Mouse (Mus musculus) urinary bladder, adult 18-20 months (tissue): ENCODE results near the gene Tnfrsf14.

Experiments
- DNase-seq, 2 experiments: peaks; one replicate each; pipeline ENCODE4 v3.0.0; 2022; ENCODE audit warnings: low spot score in 2 of 2, mixed read lengths in 2 of 2

The Tnfrsf14 gene

GRCm38 (mm10) chr4:154948940-154949588 lies 20.7 kb upstream of the Tnfrsf14 start:
- DNase-seq = no peak

GRCm38 (mm10) chr4:154948066-154948939 lies 19.9 kb upstream of the Tnfrsf14 start:
- DNase-seq = no peak

GRCm38 (mm10) chr4:154946319-154946718 lies 18.0 kb upstream of the Tnfrsf14 start:
- DNase-seq = peak; percentile 40 to 58

- DNase-seq = peak; percentile 43 to 67
These were observed 15.8 kb upstream of the Tnfrsf14 start for GRCm38 (mm10) chr4:154944121-154944590.

GRCm38 (mm10) chr4:154943323-154944039 lies 15.1 kb upstream of the Tnfrsf14 start:
- DNase-seq = no peak

- no peak for DNase-seq
These were observed 14.4 kb upstream of the Tnfrsf14 start for GRCm38 (mm10) chr4:154942632-154943322.

- no peak for DNase-seq
These were observed 13.5 kb upstream of the Tnfrsf14 start for GRCm38 (mm10) chr4:154941831-154942230.

- DNase-seq = no peak
These were observed 11.8 kb upstream of the Tnfrsf14 start for GRCm38 (mm10) chr4:154940156-154940555.

GRCm38 (mm10) chr4:154937746-154938145 lies 9.4 kb upstream of the Tnfrsf14 start:
- DNase-seq = no peak

GRCm38 (mm10) chr4:154936542-154937255 lies 8.3 kb upstream of the Tnfrsf14 start:
- DNase-seq = no peak

- DNase-seq = no peak
These were observed 7.4 kb upstream of the Tnfrsf14 start for GRCm38 (mm10) chr4:154935788-154936187.

- no peak for DNase-seq
These were observed 6.4 kb upstream of the Tnfrsf14 start for GRCm38 (mm10) chr4:154934800-154935199.

GRCm38 (mm10) chr4:154933306-154933907 lies 5.0 kb upstream of the Tnfrsf14 start:
- no peak for DNase-seq

- DNase-seq = peak in 1 of 2 experiments; percentile 27
These were observed 811 bp upstream of the Tnfrsf14 start for GRCm38 (mm10) chr4:154929088-154929660.

- DNase-seq = peak in 1 of 2 experiments; percentile 47
These were observed 445 bp downstream of the Tnfrsf14 start for GRCm38 (mm10) chr4:154927899-154928337.

GRCm38 (mm10) chr4:154926969-154927898 lies 1.1 kb downstream of the Tnfrsf14 start:
- no peak for DNase-seq

- no peak for DNase-seq
These were observed 3.0 kb downstream of the Tnfrsf14 start for GRCm38 (mm10) chr4:154925413-154925812.

GRCm38 (mm10) chr4:154922931-154923330 lies 5.4 kb downstream of the Tnfrsf14 start:
- no peak for DNase-seq

- DNase-seq = no peak
These were observed 6.1 kb downstream of the Tnfrsf14 start for GRCm38 (mm10) chr4:154922291-154922690.
